Mouse (Mus musculus) MEL (cell line): ENCODE results near the gene Gm10271. TPM values are rescaled to one million over a fixed set of nuclear protein-coding genes. Genes with fewer than 3 reads are reported as not detected.
A peak's percentile ranks its signal among the peaks of the same experiment; 100 is the strongest.

ENCODE experiments used
- DNase-seq: peaks from one replicate; pipeline ENCODE4 v3.0.0; 2011; ENCODE audit warnings: low read depth, low spot score
- H3K27ac ChIP-seq: 2 replicates; pipeline ENCODE4 v1.5.1; 2012; ENCODE audit warnings: low read depth, mild to moderate bottlenecking, control low read depth, low read length, moderate library complexity; ENCODE audit not compliant: control insufficient read depth
- H3K27me3 ChIP-seq, 2 experiments: fragments of 150-350 bp in 1 of 2; sonication (generic) in 1 of 2; 2 replicates each; pipeline ENCODE4 v1.6.1; 2012; ENCODE audit warnings: low read length in 2 of 2, mild to moderate bottlenecking in 2 of 2, improper control_type of control experiment in 1 of 2, moderate library complexity in 1 of 2; ENCODE audit not compliant: insufficient read depth in 2 of 2, control insufficient read depth in 1 of 2
- H3K36me3 ChIP-seq, 2 experiments: 2 replicates each; pipeline ENCODE4 v1.6.1; 2012 to 2014; ENCODE audit warnings: low read length in 2 of 2, improper control_type of control experiment in 1 of 2, inconsistent platforms in 1 of 2, mild to moderate bottlenecking in 1 of 2; ENCODE audit not compliant: insufficient read depth in 2 of 2, control insufficient read depth in 1 of 2
- H3K4me1 ChIP-seq, 2 experiments: fragments of 150-350 bp in 1 of 2; sonication (generic) in 1 of 2; 2 replicates each; pipeline ENCODE4 v1.6.1; 2012; ENCODE audit warnings: low read length in 2 of 2, improper control_type of control experiment in 1 of 2, mild to moderate bottlenecking in 1 of 2; ENCODE audit not compliant: insufficient read depth in 2 of 2, control insufficient read depth in 1 of 2
- H3K4me3 ChIP-seq, 2 experiments: fragments of 150-350 bp in 1 of 2; sonication (generic) in 1 of 2; 2 replicates each; pipeline ENCODE4 v1.5.1; 2012; ENCODE audit warnings: low read depth in 2 of 2, low read length in 2 of 2, mild to moderate bottlenecking in 2 of 2, moderate library complexity in 2 of 2, control low read depth in 1 of 2, improper control_type of control experiment in 1 of 2; ENCODE audit not compliant: control insufficient read depth in 1 of 2, insufficient read depth in 1 of 2
- H3K79me2 ChIP-seq: 2 replicates; pipeline ENCODE4 v1.6.1; 2012; ENCODE audit warnings: mild to moderate bottlenecking, low read length, moderate library complexity; ENCODE audit not compliant: control insufficient read depth, poor library complexity, insufficient read depth
- H3K9ac ChIP-seq: 2 replicates; pipeline ENCODE4 v1.6.1; 2012; ENCODE audit warnings: low read depth, mild to moderate bottlenecking, control low read depth, low read length, moderate library complexity; ENCODE audit not compliant: control insufficient read depth, poor library complexity, severe bottlenecking
- H3K9me3 ChIP-seq: fragments of 150-350 bp; sonication (generic); replicated peaks from 2 replicates; pipeline ENCODE4 v1.6.1; 2012; ENCODE audit warnings: mild to moderate bottlenecking, low read length, improper control_type of control experiment, moderate library complexity; ENCODE audit not compliant: insufficient read depth
- BHLHE40 ChIP-seq: IDR thresholded peaks from 2 replicates; pipeline ENCODE4 v1.6.1; 2012; ENCODE audit warnings: low read depth, mild to moderate bottlenecking, inconsistent platforms, low read length, improper control_type of control experiment, borderline replicate concordance
- CHD2 ChIP-seq: IDR thresholded peaks from 2 replicates; pipeline ENCODE4 v1.6.1; 2011; ENCODE audit warnings: low read length, improper control_type of control experiment
- E2F4 ChIP-seq: IDR thresholded peaks from 2 replicates; pipeline ENCODE4 v1.6.1; 2011; ENCODE audit warnings: low read depth, low read length, improper control_type of control experiment, borderline replicate concordance
- ETS1 ChIP-seq: IDR thresholded peaks from 2 replicates; pipeline ENCODE4 v1.6.1; 2012; ENCODE audit warnings: low read depth, mild to moderate bottlenecking, inconsistent platforms, low read length, improper control_type of control experiment, moderate library complexity
- GABPA ChIP-seq: IDR thresholded peaks from 2 replicates; pipeline ENCODE4 v1.6.1; 2012; ENCODE audit warnings: low read depth, mild to moderate bottlenecking, inconsistent platforms, low read length, improper control_type of control experiment, moderate library complexity
- JUND ChIP-seq: IDR thresholded peaks from 2 replicates; pipeline ENCODE4 v1.6.1; 2011; ENCODE audit warnings: low read depth, mild to moderate bottlenecking, improper control_type of control experiment, low read length
- KAT2A ChIP-seq: conservative IDR thresholded peaks from 2 replicates; pipeline ENCODE4 v1.6.1; 2012; ENCODE audit warnings: low read depth, low read length, improper control_type of control experiment, inconsistent platforms
- MAFK ChIP-seq: IDR thresholded peaks from 2 replicates; pipeline ENCODE4 v1.6.1; 2011; ENCODE audit warnings: low read depth, mild to moderate bottlenecking, low read length, improper control_type of control experiment, borderline replicate concordance
- MAX ChIP-seq: IDR thresholded peaks from 2 replicates; pipeline ENCODE4 v1.6.1; 2011; ENCODE audit warnings: low read length, improper control_type of control experiment
- MXI1 ChIP-seq: IDR thresholded peaks from 2 replicates; pipeline ENCODE4 v1.6.1; 2011; ENCODE audit warnings: mild to moderate bottlenecking, low read depth, low read length, improper control_type of control experiment
- MYC ChIP-seq: IDR thresholded peaks from 2 replicates; pipeline ENCODE4 v1.6.1; 2011; ENCODE audit warnings: low read depth, mild to moderate bottlenecking, low read length, improper control_type of control experiment, moderate library complexity
- NELFE ChIP-seq: IDR thresholded peaks from 2 replicates; pipeline ENCODE4 v1.6.1; 2011; ENCODE audit warnings: low read depth, low read length, improper control_type of control experiment
- NRF1 ChIP-seq: IDR thresholded peaks from 2 replicates; pipeline ENCODE4 v1.6.1; 2014; ENCODE audit warnings: low read depth, mild to moderate bottlenecking, inconsistent platforms, low read length, improper control_type of control experiment, moderate library complexity; ENCODE audit not compliant: poor library complexity, insufficient read depth, severe bottlenecking
- POLR2AphosphoS2 ChIP-seq: IDR thresholded peaks from 2 replicates; pipeline ENCODE4 v1.6.1; 2011; ENCODE audit warnings: low read length, improper control_type of control experiment
- POLR2AphosphoS5 ChIP-seq: IDR thresholded peaks from 2 replicates; pipeline ENCODE4 v1.6.1; 2012; ENCODE audit warnings: low read depth, borderline replicate concordance, mild to moderate bottlenecking, inconsistent platforms, low read length, moderate library complexity, mixed read lengths
- RAD21 ChIP-seq: IDR thresholded peaks from 2 replicates; pipeline ENCODE4 v1.6.1; 2011; ENCODE audit warnings: mild to moderate bottlenecking, low read depth, low read length, improper control_type of control experiment
- TAL1 ChIP-seq: IDR thresholded peaks from 2 replicates; pipeline ENCODE4 v1.6.1; 2012; ENCODE audit warnings: mild to moderate bottlenecking, inconsistent platforms, low read length, moderate library complexity, mixed read lengths
- TBP ChIP-seq: IDR thresholded peaks from 2 replicates; pipeline ENCODE4 v1.8.0; 2011; ENCODE audit warnings: low read depth, low read length, improper control_type of control experiment
- ZMIZ1 ChIP-seq: IDR thresholded peaks from 2 replicates; pipeline ENCODE4 v1.6.1; 2012; ENCODE audit warnings: low read depth, mild to moderate bottlenecking, inconsistent platforms, low read length, improper control_type of control experiment, moderate library complexity
- polyA plus RNA-seq, 2 experiments: library from polyadenylated mRNA; stranded (reverse) in 1 of 2; unstranded in 1 of 2; fragments of >175 nt in 1 of 2; fragments of >200 nt in 1 of 2; gene quantifications; 2 replicates each; pipeline versions ENCODE4 v1.2.1 to v1.2.4; 2012; ENCODE audit warnings: low replicate concordance in 2 of 2, low read depth in 1 of 2; ENCODE audit not compliant: insufficient read length in 2 of 2, insufficient read depth in 1 of 2, missing spikeins in 1 of 2
- total RNA-seq: library from RNA; depleted of rRNA; stranded (reverse); fragments of 300-350 nt; gene quantifications from 2 replicates; pipeline ENCODE4 v1.2.3, GENCODE M21; 2012

Gene Gm10271
- total and polyA plus RNA-seq, 3 experiments: not detected

DNA sequence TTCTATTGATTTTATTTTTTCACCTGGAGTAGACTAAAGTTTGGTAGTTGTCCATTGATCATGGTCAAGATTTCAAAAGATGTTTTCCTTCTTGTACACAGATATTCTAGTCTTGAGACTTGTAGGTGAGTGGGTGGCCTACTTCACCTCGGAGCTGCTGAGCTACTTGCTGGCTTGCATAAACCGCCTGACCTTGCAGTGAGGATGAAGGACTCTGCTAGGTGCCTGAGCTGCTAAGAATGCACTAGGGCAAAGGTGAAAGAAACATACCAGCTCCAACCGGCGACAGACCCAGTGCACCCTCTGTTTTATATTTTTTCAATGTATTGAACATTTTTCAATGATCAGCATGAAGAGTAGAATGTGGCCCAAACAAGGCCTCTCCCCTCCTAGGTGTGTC, 7.9 kb upstream of the Gm10271 start:
- Histone ChIP-seq H3K27ac (no peak overlapping the region), H3K36me3 (no peaks in the 10 kb centered on the region), H3K79me2 (no peaks in the 10 kb centered on the region), H3K4me3 (no peak overlapping the region), H3K9me3 (no peaks in the 10 kb centered on the region), H3K4me1 (no peaks in the 10 kb centered on the region), H3K9ac (no peak overlapping the region), H3K27me3 (peaks cover 2 to 4% of the 10 kb centered on the region in 2 experiments; a peak in 2 of 4 replicates)
- no peak for DNase-seq
- TF ChIP-seq RAD21 (no peak), MAFK (no peak), NELFE (no peak), MXI1 (no peak)

DNA sequence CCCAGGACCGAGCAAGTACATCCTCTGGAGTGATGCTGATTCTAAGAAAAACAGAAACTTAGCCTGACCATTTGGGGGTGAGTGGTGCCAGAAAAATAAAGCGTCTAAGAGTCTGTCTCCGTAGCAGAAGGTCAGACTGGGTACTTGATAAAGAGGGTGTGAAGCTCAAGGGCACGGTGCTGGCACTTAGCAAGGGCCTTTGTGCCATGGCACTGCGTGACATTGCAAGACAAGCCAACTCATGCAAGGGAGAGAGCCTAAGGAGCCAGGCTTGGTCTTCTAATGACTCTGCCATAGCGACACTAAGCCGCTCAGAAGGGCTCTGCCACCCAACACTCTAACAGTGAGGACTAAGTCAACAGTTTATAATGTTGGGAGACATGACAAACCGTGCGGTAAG, 6.4 kb upstream of the Gm10271 start:
- H3K36me3 ChIP-seq: no peaks in the 10 kb centered on the region

DNA sequence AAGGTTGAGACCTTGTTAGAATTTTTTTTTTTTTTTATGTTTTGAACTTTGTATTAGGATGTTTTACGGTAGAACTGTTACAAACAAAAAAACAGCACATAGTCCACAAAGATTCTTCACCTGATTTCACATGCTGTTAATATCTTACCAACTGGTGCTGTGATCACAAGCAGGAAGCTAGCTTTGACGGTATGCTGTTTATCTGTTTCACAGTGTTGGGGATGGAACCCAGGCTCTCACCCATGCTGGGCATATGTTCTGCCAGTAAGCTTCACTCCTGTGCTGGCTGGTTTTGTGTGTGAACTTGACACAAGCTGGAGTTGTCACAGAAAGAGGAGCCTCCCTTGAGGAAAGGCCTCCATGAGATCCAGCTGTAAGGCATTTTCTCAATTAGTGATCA, 5.4 kb upstream of the Gm10271 start:
- Histone ChIP-seq H3K9ac (no peak overlapping the region), H3K4me1 (no peaks in the 10 kb centered on the region), H3K36me3 (no peaks in the 10 kb centered on the region), H3K27me3 (peaks cover 0 to 2% of the 10 kb centered on the region in 2 experiments; a peak in 1 of 4 replicates), H3K79me2 (no peaks in the 10 kb centered on the region), H3K4me3 (no peak overlapping the region), H3K9me3 (no peaks in the 10 kb centered on the region), H3K27ac (no peak overlapping the region)
- DNase-seq: no peak
- TF ChIP-seq KAT2A: no peak
- no peak for TF ChIP-seq MXI1
- peak; percentile 93 for TF ChIP-seq TBP
- no peak for TF ChIP-seq POLR2AphosphoS2

More for the DNA sequence above, 6.4 kb upstream of the Gm10271 start:
- Histone ChIP-seq H3K4me3 (no peak overlapping the region), H3K9ac (no peak overlapping the region), H3K27me3 (peaks cover 0 to 2% of the 10 kb centered on the region in 2 experiments; a peak in 1 of 4 replicates), H3K4me1 (no peaks in the 10 kb centered on the region), H3K9me3 (no peaks in the 10 kb centered on the region), H3K27ac (no peak overlapping the region), H3K79me2 (no peaks in the 10 kb centered on the region)
- DNase-seq: no peak
- no peak for TF ChIP-seq MAX
- no peak for TF ChIP-seq ETS1
- no peak for TF ChIP-seq E2F4
- no peak for TF ChIP-seq RAD21
- no peak for TF ChIP-seq KAT2A
- no peak for TF ChIP-seq CHD2
- no peak for TF ChIP-seq TAL1
- no peak for TF ChIP-seq JUND
- TF ChIP-seq BHLHE40: no peak
- TF ChIP-seq POLR2AphosphoS5: no peak
- no peak for TF ChIP-seq GABPA
- TF ChIP-seq NRF1: no peak
- TF ChIP-seq ZMIZ1: no peak
- TF ChIP-seq MYC: no peak
